Mouse (Mus musculus): Measurements from ENCODE around the gene Gch1. TPM values are rescaled to one million over a fixed set of nuclear protein-coding genes. Genes with fewer than 3 reads are reported as not detected.

Gene Gch1
- total and polyA plus RNA-seq, 2 experiments: 133 to 200 TPM

DNA sequence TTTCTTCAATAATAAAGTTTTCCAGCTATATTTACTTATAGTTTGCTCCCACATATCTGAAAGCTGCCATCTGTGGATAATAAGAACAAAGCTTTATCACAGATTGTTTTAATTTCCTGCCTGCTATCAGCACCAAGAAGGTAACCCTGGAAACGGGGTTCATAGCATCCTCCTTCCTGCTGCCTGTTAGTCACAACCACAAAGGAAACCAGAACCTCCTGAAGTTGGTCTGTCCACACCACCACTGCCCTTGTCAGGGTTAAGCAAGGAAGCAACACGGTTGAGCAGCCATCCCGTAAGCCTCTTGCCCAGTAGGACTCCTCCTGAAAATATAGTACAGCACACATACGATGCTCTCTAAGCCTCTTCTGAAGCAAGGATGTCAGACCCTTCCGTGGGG is 17.1 kb downstream of the Gch1 start:
- no peak for DNase-seq (ENCODE audit: extremely low read depth, low read depth, low spot score)
- H3K27me3 ChIP-seq (ENCODE audit: control insufficient read depth, insufficient read depth, low read length): no peaks in the 10 kb centered on the region
- WGBS: 78% methylated on average over 5 of the region's 5 CpGs
- no peak overlapping the region for H3K9ac ChIP-seq (ENCODE audit: low read depth, low read length)
- H3K4me3 ChIP-seq (ENCODE audit: insufficient read depth, low read depth, low read length): no peak overlapping the region
- TF ChIP-seq CTCF (IDR thresholded peaks at IDR 0.05; ENCODE audit: low read depth, low read length): no peak
- TF ChIP-seq POLR2A (IDR thresholded peaks at IDR 0.05; ENCODE audit: extremely low read depth, insufficient read depth, low read length): no peak
- H3K4me1 ChIP-seq (ENCODE audit: control insufficient read depth, insufficient read depth, low read length): peaks cover 4% of the 10 kb centered on the region; the same call in 1 of the 2 replicates
- H3K36me3 ChIP-seq (ENCODE audit: control insufficient read depth, insufficient read depth, low read length): peaks cover 32% of the 10 kb centered on the region
- H3K27ac ChIP-seq (replicated peaks; ENCODE audit: insufficient read depth, low read depth, low read length): no peak overlapping the region
- peaks cover 21% of the 10 kb centered on the region for H3K79me2 ChIP-seq (ENCODE audit: control insufficient read depth, insufficient read depth, low read length)

GRCm38 (mm10) chr14:47170499-47171109 is 18.6 kb downstream of the Gch1 start:
- Histone ChIP-seq H3K79me2 (ENCODE audit: control insufficient read depth, insufficient read depth, low read length) (peaks cover 11% of the 10 kb centered on the region), H3K36me3 (ENCODE audit: control insufficient read depth, insufficient read depth, low read length) (peaks cover 45% of the 10 kb centered on the region), H3K4me1 (ENCODE audit: control insufficient read depth, insufficient read depth, low read length) (0 out of 2 replicates have a peak, but pooled peaks cover 2% of the 10 kb centered on the region), H3K9ac (ENCODE audit: low read depth, low read length) (no peak overlapping the region), H3K4me3 (ENCODE audit: insufficient read depth, low read depth, low read length) (no peak overlapping the region), H3K27ac (replicated peaks; ENCODE audit: insufficient read depth, low read depth, low read length) (no peak overlapping the region), H3K27me3 (ENCODE audit: control insufficient read depth, insufficient read depth, low read length) (no peaks in the 10 kb centered on the region)
- WGBS: 64% methylated on average over 3 of the region's 3 CpGs
- no peak for DNase-seq (ENCODE audit: extremely low read depth, low read depth, low spot score)
- TF ChIP-seq CTCF (IDR thresholded peaks at IDR 0.05; ENCODE audit: low read depth, low read length) (no peak), POLR2A (IDR thresholded peaks at IDR 0.05; ENCODE audit: extremely low read depth, insufficient read depth, low read length) (no peak)

DNA sequence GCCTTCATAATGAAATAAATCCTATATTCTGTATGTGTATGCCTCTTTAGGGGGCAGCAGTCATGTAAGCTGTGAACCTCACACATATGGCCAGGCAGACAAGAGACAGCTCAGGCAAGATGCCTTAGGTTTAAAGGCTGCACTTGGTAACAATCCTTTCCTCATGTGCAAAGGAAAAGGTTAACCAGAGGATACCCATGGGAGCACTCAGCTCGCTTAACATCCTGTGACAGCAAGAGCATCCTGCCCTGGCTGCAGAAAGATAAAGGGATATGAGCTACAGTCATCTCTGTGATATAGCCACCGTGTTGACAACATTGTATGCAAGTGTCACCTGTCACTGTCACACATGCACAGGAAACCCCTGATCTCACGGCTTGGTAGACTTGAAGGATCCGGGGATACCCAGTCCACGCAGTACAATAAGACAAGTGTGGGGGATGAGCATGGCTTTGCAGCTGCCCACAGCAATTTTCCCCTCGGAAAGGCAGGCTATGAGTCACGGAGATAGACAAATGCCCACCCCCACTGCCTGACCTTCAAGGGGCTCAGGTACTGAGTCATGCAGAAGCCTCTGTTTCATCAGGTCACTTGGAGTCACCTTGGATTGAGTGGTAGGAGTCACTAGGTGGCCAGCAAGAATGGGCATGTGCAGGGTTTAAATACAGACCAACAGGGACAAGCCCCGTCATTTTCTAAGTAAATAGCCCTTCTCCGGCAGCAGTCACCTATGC is 19.4 kb downstream of the Gch1 start:
- no peak overlapping the region for H3K4me3 ChIP-seq (ENCODE audit: insufficient read depth, low read depth, low read length)
- no peaks in the 10 kb centered on the region for H3K4me1 ChIP-seq (ENCODE audit: control insufficient read depth, insufficient read depth, low read length)
- TF ChIP-seq POLR2A (IDR thresholded peaks at IDR 0.05; ENCODE audit: extremely low read depth, insufficient read depth, low read length): no peak
- no peak for TF ChIP-seq CTCF (IDR thresholded peaks at IDR 0.05; ENCODE audit: low read depth, low read length)
- H3K36me3 ChIP-seq (ENCODE audit: control insufficient read depth, insufficient read depth, low read length): peaks cover 53% of the 10 kb centered on the region
- H3K79me2 ChIP-seq (ENCODE audit: control insufficient read depth, insufficient read depth, low read length): peaks cover 3% of the 10 kb centered on the region
- H3K27ac ChIP-seq (replicated peaks; ENCODE audit: insufficient read depth, low read depth, low read length): no peak overlapping the region
- WGBS: 84% methylated on average over 9 of the region's 9 CpGs
- H3K9ac ChIP-seq (ENCODE audit: low read depth, low read length): no peak overlapping the region
- DNase-seq (ENCODE audit: extremely low read depth, low read depth, low spot score): no peak
- H3K27me3 ChIP-seq (ENCODE audit: control insufficient read depth, insufficient read depth, low read length): no peaks in the 10 kb centered on the region

DNA sequence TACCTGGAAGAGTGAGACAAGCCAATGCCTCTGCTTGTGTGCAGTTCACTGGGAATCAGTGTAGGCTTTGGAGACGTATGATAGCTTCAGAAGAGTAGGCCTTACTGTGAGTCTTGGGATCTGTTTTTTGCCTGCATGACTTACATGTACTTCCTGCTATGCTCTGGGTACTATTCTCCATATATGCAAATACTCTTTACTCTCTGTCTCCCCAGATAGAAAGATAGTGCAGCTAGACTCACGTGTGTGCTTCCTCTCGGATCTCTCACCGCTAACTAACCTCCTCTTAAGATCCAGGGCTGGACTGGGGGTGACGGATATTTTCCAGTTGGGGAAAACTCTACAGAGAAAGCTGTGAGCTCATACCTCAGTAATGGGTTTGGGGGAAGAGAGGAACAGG is 23.5 kb downstream of the Gch1 start:
- no peak for TF ChIP-seq POLR2A (IDR thresholded peaks at IDR 0.05; ENCODE audit: extremely low read depth, insufficient read depth, low read length)
- no peak for TF ChIP-seq CTCF (IDR thresholded peaks at IDR 0.05; ENCODE audit: low read depth, low read length)
- Histone ChIP-seq H3K27ac (replicated peaks; ENCODE audit: insufficient read depth, low read depth, low read length) (no peak overlapping the region), H3K27me3 (ENCODE audit: control insufficient read depth, insufficient read depth, low read length) (no peaks in the 10 kb centered on the region), H3K4me3 (ENCODE audit: insufficient read depth, low read depth, low read length) (no peak overlapping the region), H3K4me1 (ENCODE audit: control insufficient read depth, insufficient read depth, low read length) (no peaks in the 10 kb centered on the region), H3K36me3 (ENCODE audit: control insufficient read depth, insufficient read depth, low read length) (peaks cover 70% of the 10 kb centered on the region), H3K9ac (ENCODE audit: low read depth, low read length) (no peak overlapping the region), H3K79me2 (ENCODE audit: control insufficient read depth, insufficient read depth, low read length) (peaks cover 3% of the 10 kb centered on the region)
- DNase-seq (ENCODE audit: extremely low read depth, low read depth, low spot score): no peak
- WGBS: 93% methylated on average over 5 of the region's 5 CpGs

GRCm38 (mm10) chr14:47165117-47165516 is 24.1 kb downstream of the Gch1 start:
- Histone ChIP-seq H3K4me3 (ENCODE audit: insufficient read depth, low read depth, low read length) (no peak overlapping the region), H3K4me1 (ENCODE audit: control insufficient read depth, insufficient read depth, low read length) (no peaks in the 10 kb centered on the region), H3K79me2 (ENCODE audit: control insufficient read depth, insufficient read depth, low read length) (peaks cover 2% of the 10 kb centered on the region), H3K9ac (ENCODE audit: low read depth, low read length) (no peak overlapping the region), H3K36me3 (ENCODE audit: control insufficient read depth, insufficient read depth, low read length) (peaks cover 65% of the 10 kb centered on the region), H3K27ac (replicated peaks; ENCODE audit: insufficient read depth, low read depth, low read length) (no peak overlapping the region), H3K27me3 (ENCODE audit: control insufficient read depth, insufficient read depth, low read length) (no peaks in the 10 kb centered on the region)
- no peak for DNase-seq (ENCODE audit: extremely low read depth, low read depth, low spot score)
- TF ChIP-seq CTCF (IDR thresholded peaks at IDR 0.05; ENCODE audit: low read depth, low read length) (no peak), POLR2A (IDR thresholded peaks at IDR 0.05; ENCODE audit: extremely low read depth, insufficient read depth, low read length) (no peak)
- 84% methylated on average over 5 of the region's 5 CpGs for WGBS

GRCm38 (mm10) chr14:47161921-47162427 is 27.2 kb downstream of the Gch1 start:
- Histone ChIP-seq H3K27ac (replicated peaks; ENCODE audit: insufficient read depth, low read depth, low read length) (no peak overlapping the region), H3K27me3 (ENCODE audit: control insufficient read depth, insufficient read depth, low read length) (no peaks in the 10 kb centered on the region), H3K4me1 (ENCODE audit: control insufficient read depth, insufficient read depth, low read length) (no peaks in the 10 kb centered on the region), H3K79me2 (ENCODE audit: control insufficient read depth, insufficient read depth, low read length) (no peaks in the 10 kb centered on the region; the same call in 1 of the 2 replicates), H3K9ac (ENCODE audit: low read depth, low read length) (no peak overlapping the region), H3K36me3 (ENCODE audit: control insufficient read depth, insufficient read depth, low read length) (peaks cover 74% of the 10 kb centered on the region), H3K4me3 (ENCODE audit: insufficient read depth, low read depth, low read length) (no peak overlapping the region)
- no peak for TF ChIP-seq CTCF (IDR thresholded peaks at IDR 0.05; ENCODE audit: low read depth, low read length)
- no peak for TF ChIP-seq POLR2A (IDR thresholded peaks at IDR 0.05; ENCODE audit: extremely low read depth, insufficient read depth, low read length)
- 90% methylated on average over 5 of the region's 5 CpGs for WGBS
- no peak for DNase-seq (ENCODE audit: extremely low read depth, low read depth, low spot score)

Measured in liver, adult 2 months (tissue).